Mouse (Mus musculus): ENCODE measurements around the gene Mettl17.
A peak's percentile ranks its signal among the peaks of the same experiment; 100 is the strongest.
"Not testable (repeated sequence)": the region's sequence is repeated elsewhere in the genome, so short reads cannot be mapped to it uniquely, and the experiment has no call there.

Mettl17 gene

DNA sequence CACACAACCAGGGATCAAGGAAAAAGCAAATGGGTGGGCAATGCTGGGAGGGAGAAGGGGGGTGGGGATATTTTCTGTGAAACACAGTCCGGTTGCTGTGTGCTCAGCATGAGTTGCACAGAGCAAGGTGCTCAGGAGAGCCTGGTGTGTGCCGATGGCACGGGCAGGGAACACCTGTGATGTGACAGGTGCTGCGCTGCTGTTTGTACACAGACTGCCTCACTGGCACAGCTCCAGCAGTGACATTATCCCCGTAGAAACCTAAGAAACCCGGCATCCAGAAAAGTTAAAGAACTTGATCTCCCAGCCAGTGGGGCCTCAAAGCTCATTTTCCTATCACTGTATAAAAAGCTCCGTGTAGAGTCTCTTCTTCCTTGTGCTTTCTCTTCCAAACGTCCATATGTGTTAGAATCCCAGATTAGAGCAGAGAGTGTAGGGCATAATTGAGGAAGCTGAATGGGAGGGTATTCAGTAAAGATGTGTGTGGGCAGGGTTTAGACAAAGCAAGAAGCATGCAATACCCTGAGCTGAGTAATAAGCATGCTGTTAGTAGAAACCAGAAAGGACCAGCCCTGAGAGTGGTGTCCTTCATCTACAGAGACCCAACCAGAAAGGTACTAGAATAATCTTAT, 12.0 kb downstream of the Mettl17 start:
- DNase-seq (ENCODE audit: low spot score) = no peak

DNA sequence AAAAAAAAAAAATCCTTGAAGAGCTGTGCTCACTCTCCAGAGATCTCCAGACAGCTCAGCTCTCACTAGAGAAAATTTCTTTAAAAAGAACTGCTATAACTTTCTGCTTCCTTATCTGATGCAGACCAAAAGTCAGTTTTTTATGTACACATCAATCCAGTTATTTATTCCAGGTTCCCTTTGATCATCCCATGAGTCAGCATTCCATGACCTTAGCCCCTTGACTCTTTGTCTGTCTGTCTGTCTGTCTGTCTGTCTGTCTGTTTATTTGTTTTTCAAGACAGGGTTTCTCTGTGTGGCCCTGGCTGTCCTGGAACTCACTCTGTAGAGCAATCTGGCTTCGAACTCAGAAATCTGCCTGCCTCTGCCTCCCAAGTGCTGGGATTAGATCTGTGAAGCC, 14.7 kb downstream of the Mettl17 start:
- no peak for DNase-seq (ENCODE audit: low spot score)

GRCm38 (mm10) chr14:51902806-51903710, 18.4 kb downstream of the Mettl17 start:
- peak; percentile 66 for DNase-seq (ENCODE audit: low spot score)

GRCm38 (mm10) chr14:51903782-51904181, 19.1 kb downstream of the Mettl17 start:
- no peak for DNase-seq (ENCODE audit: low spot score)

GRCm38 (mm10) chr14:51904706-51905105, 20.1 kb downstream of the Mettl17 start:
- DNase-seq (ENCODE audit: low spot score) = no peak

DNA sequence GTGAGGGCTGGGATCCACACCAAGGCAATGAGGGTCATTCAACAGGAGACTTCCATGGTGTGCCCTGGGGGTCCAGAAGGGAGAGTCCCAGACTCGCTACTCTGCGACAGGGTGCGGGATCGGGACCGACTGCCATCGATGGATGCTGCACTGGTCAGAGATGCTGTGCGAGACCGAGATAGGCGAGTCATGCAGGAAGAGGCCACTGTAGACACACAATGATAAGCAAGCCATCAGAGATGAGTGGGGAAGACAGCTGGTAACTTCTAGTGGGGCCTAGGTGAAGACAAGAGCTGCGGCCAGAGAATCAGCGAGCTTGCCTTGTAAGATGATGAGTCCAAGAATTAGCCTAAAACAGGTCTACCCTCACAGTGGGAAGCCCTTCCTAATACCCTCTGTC, 21.5 kb downstream of the Mettl17 start:
- DNase-seq (ENCODE audit: low spot score) = no peak

DNA sequence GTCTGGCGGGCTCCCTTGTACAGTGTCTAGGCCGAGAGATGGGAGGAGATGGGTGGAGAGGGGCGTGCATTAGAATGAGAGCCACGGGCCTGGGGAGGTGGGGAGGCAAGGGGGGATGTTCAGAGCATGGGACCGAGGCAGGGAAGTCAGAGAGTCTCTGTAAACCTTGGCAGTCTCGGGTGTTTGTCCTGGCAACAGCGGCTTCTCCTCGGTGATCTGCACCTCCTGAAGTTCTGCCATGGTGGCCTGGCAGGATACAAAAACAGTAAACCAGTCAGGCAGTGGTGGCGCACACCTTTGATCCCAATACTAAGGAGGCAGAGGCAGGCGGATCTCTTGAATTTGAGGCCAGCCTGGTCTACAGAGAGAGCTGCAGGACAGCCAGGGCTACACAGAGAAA, 26.7 kb downstream of the Mettl17 start:
- DNase-seq (ENCODE audit: low spot score) = no peak

DNA sequence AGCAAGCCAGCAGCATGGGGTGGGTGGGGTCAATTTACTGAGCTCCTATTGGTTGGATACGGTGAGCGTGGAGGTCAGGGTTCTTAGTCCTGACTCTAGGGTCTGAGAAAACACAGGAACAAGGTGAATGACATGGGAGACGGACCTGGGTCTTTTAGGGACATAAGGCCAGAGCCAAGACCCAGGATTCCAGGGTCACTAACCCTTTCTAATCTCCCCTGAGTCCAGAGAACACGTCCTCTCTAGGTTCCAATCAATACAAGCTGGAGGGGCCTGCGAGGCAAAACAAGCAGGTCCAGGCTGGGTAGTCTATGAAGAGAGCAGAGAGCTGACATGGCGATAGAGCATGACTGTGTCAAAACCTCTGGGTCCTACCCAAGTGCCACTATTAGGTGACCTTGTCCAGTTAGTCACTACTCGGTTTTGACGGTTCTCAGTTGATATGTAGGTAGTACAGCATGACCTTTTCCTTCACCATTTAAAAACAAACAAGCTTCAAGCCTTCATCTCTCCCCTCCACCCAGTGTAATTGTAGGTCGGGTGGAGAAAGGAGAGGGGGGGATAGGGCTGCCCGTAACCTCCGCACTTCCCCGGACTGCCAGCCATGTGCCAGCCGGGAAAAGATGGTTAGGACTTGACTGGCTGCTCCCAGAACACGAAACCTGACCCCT, 27.9 kb downstream of the Mettl17 start:
- no peak for DNase-seq (ENCODE audit: low spot score)

DNA sequence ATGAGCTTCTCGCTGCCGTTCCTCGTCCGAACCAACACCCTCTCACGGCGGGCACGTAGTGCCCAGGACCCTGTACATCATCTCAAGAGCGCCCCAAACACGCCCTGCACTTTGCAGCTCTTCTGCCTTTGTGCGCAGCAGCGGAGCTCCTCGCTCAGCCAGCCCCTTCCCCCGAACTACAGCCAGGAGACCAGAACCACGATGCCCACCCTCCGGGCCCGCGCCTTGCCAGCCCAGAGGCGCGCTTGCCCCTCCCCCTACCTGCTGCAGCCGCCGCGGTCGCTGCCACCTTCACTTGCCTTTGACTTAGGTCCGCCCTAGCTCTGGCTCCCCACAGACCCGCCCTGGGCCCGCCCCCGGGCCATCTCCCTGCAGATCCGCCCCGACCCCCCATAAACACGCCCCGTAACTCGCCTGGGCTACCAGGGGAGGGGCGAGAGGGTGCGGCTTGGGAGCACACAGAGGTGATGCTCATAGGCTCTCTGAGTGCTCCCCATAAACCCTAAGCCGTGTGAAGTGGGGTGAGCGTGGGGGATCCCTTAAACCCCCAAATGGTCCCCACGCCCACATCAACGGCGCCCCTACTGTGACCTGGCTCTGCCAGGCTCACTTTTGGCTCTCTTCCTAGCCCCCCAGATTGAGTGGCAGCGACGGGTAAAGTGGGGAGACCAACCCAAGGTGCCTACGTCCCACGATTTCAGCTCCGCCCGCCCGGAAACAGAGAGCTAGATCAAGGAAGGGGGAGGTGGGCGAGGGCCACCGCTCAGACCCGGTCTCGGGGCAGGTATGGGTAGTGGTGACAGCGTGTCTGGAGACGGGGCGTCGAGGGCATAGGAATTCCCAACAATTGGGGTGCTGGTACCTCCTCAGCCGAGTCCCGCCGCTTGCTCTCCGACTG, 28.7 kb downstream of the Mettl17 start:
- peak; percentile 94 for DNase-seq (ENCODE audit: low spot score)

DNA sequence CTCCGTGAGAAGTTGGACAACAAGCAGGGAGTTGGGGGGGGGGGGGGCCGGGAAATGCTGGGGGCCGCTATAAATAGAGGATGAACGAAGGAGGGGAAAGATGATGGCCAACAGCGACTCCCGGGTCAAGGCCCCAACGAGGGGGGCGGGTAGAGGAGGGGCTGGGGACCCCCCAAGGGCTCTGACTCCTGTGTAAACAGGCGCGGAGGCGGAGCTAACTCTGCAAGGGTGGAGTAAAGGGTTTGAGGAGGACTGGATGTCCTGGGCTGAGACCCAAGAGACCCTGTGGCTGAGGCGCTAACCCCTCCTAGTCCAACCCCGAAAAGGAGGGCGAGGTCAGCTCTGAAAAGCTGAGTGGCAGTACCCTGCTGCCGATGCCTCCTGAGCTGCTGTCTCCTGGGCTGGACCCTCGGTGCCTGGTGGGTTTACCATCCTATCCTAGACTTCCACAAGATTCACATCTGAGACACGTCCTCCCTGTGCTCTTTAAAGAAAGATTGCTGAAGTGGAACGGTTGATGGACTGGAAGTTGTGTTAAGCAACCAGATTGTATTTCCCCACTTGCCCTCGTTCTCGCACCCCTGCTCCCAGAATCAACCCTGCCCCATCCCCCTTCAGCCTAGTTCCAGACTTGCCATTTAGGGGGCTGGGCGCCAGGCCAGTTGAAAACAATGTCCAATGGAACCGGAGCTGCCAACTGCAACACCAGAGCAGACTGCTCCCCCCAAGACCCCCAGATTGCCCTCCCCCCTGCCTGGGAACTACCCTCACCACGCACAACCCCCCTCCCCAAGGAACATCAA, 29.5 kb downstream of the Mettl17 start, which contains the start of gene Ndrg2:
Gene Ndrg2, minus strand, starts transcription at position 199 of the 803 bp plus-strand sequence.
- peak; percentile 8 for DNase-seq (ENCODE audit: low spot score)

- DNase-seq (ENCODE audit: low spot score) = no peak
These were observed 30.4 kb downstream of the Mettl17 start for GRCm38 (mm10) chr14:51915030-51915429.

DNA sequence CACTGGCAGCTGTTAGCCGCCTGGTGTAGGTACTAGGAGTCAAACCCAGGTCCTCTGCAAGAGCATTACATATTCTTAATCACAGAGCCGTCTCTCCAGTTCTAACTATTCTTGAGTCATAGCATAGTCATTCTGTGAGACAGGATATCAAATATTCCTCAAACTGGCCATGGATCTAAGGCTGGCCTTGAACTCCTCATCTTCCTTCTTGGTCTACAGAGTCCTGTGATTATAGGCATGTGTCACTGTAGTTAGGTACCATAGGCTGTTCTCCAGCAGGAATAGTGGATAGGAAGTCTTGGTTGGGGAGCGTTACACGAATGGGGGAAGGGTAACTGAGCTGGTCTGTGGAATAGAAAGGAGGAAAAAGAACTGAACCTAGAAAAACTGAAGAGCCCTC, 31.9 kb downstream of the Mettl17 start:
- no peak for DNase-seq (ENCODE audit: low spot score)

DNA sequence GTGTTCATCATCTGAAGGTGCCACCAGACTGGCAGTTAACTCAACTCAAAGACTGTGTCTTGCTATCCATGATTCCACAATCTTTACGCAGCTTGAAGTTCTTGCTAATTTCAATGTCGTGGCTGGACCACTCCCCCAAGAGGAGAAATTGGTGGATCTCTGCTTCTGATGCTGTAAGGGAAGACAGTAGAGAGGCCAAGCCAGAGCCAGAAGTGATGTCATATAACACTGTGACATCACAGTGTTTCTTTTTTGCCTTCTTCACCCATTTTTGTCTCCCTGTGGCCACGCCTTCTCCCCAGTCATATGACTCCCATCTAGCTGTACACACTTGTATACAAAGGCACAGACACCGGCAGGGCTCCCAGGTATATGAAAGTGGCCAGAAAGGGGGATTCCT, 33.5 kb downstream of the Mettl17 start, which contains the start of gene Tppp2:
Gene Tppp2, plus strand, starts transcription at position 301 of the 400 bp plus-strand sequence.
- DNase-seq (ENCODE audit: low spot score) = no peak

DNA sequence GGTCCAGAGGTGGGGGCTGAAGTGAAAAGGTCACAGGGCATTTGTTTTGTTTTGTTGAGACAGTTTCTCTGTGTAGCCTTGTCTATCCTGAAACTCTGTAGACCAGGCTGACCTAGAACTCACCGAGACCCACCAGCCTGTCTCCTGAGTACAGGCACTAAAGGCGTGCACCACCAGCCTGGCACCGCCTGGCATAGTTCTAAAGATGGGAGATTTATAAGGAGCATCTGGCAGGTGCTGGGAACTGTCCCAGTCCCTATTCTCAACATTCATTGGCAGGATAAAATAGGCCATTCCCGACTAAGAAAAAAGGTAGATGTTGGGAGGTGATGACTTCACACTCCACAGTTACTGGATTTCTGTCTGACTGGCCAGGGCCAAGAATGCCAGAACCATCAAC, 34.3 kb downstream of the Mettl17 start:
- DNase-seq (ENCODE audit: low spot score) = no peak

GRCm38 (mm10) chr14:51921759-51922570, 37.3 kb downstream of the Mettl17 start:
- DNase-seq (ENCODE audit: low spot score) = no peak

DNA sequence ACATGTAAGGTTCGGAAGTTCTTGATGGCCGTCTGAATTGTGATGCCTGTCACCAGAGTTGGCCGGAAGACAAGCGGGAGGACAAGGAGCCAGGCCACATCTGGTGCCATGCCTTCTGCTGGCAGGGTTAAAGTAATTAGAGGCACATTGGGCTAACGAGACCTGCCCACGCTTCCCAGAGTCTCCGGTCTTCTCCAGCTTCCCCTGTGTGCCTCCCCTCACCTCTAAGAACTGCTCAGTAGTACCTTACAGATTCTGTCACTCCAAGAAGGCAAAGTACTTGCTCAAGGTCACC, 37.9 kb downstream of the Mettl17 start, which contains the start of gene Rnase13:
Gene Rnase13, minus strand, starts transcription at position 203 of the 295 bp plus-strand sequence.
- DNase-seq (ENCODE audit: low spot score) = no peak

DNA sequence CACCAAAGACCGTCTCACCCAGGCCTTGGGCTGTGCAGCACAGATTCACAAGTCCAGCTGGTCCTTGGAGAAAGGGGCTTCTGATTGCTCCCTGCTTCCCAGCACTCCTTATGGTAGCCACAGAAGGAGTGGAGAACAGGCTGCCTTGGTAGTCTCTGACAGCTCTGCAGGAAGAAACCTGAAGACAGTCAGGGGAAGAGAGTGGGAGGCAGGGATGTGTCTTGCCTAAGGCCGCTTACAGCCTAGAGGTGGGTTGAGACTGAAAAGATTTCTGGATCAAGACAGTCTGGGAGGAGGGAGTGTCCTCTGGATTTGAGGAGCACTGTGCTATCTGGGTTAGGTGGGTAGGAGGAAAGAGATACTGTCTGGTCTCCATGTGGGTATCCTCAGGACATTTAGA, 38.3 kb downstream of the Mettl17 start:
- DNase-seq (ENCODE audit: low spot score) = no peak

DNA sequence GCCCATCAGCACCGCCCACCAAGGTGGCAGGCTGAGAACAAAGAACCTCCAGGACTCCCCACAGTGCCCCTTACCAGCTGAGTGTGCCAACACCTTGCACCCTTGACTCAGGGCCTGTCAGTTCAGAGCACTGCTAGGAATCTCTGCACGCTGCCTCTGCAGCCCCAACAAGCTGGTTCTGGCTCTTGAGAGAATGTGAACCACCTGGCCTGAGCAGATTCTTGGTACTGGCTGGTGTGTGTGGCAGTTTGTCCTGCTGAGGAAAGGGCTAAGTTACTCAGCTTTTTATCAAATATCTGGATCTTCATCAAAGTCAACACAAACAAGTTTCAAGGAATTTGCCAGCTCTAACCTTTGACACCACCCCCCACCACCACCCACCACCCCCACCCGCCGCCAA, 38.9 kb downstream of the Mettl17 start:
- DNase-seq (ENCODE audit: low spot score) = no peak

DNA sequence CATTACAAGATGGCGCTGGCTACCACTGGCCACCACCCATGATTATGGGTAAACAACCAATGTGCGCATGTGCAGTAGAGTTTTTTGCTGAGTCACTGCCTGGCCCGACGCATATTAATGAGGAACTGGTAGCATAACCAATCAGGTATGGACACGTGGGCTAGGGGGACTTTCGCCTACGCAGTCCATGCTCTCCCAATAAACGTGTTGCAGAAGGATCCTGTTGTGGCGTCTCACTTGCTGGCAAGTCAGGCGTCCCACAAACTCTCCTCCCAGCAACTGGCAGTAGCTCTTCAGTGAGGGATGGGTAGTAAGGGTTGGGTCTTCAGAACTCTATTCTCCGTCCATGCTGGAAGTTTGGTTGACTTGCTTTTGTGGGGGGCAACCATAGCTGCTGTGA, 42.3 kb downstream of the Mettl17 start:
- not testable (repeated sequence) for DNase-seq (ENCODE audit: low spot score)

DNA sequence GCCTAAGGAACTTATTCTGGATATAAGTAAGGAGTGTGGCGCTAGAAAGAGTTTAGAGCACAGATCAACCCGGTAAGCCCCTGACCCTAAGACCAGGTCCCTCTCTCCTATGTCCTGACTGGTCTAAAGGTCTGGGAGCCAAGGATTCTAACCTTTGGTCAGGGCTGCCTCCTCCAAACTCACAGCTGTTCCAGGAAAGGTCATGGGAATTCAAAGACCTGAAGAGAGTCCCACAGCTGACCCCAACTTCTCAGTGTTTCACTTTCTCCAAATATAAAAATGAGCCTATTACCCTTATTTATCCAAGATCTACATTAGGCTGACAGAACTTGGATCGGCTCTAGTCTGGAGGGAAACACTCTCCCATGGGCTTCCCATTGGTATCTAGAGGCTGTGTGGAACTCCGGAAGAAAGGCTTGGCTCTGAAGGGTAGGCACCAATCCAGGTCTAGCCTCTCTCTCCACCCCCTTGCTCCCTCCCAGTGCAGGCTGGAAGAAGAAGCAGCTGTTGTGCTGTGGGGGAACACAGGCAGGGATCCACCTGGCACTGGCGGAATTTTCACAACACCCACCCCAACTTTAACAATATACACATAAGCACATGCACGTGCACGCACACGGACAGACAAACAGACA, 44.8 kb downstream of the Mettl17 start:
- DNase-seq (ENCODE audit: low spot score) = no peak
